Mouse (Mus musculus): ENCODE measurements around the gene Cald1. TPM values are rescaled to one million over a fixed set of nuclear protein-coding genes. Genes with fewer than 3 reads are reported as not detected.

The Cald1 gene
- polyA plus RNA-seq, 1 experiment from 2014 or later, result 76.2 TPM

DNA sequence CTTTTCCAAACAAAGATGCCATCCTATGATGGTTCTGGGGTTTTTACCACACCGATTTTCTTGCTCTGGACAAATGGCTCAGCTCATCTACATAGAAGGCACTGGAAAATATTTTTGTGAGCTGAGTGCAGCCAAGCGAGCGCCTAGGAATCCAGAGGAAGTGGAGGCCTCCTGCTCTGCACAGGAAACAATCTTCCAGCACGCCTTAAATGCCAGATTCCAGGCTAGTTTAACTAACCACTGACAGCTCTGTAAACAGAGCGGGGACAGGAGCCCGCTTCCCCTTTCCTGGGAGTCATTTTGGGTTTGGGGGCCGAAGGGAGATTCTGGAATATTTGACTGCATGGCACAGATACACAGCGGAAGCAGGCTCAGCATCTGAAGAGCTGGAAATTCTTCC is 86.6 kb downstream of the Cald1 start:
- H3K4me1 ChIP-seq, result no peaks in the 10 kb centered on the region; the same call in 1 of the 2 replicates
- H3K4me3 ChIP-seq, result no peak overlapping the region
- H3K9ac ChIP-seq, result no peak overlapping the region
- H3K36me3 ChIP-seq, result no peaks in the 10 kb centered on the region
- H3K27ac ChIP-seq, result peak overlapping the region; percentile 40; the same call in 1 of the 2 replicates
- ATAC-seq, result no peak
- 23% methylated on average over 8 of the region's 8 CpGs for WGBS (ENCODE audit: insufficient replicate concordance)
- no peak overlapping the region for H3K4me2 ChIP-seq
- H3K9me3 ChIP-seq (replicated peaks), result no peaks in the 10 kb centered on the region
- H3K27me3 ChIP-seq (replicated peaks), result 0 out of 2 replicates have a peak, but pooled peaks cover 11% of the 10 kb centered on the region

DNA sequence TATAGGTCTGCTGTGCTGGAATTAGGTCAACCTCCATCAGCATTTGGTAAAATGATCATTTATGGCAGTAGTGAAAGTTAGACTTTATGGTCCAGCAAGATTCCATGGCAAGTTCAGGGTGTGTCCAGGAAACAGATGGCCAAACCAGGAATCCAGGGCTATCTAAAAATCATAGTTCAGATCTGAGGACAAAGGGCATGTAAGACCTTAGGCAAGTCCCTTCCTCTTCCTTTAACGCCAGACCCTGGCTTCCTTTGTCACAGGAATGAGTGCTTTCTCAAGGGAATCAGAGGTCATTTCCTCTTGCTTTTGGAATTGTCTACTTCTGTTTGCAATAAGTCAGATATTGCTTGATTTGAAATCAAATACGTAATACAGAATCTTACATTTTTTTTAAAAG is 90.7 kb downstream of the Cald1 start:
- Histone ChIP-seq H3K27ac (no peak overlapping the region), H3K36me3 (no peaks in the 10 kb centered on the region), H3K27me3 (replicated peaks) (0 out of 2 replicates have a peak, but pooled peaks cover 11% of the 10 kb centered on the region), H3K4me1 (no peaks in the 10 kb centered on the region; the same call in 1 of the 2 replicates), H3K9me3 (replicated peaks) (no peaks in the 10 kb centered on the region), H3K9ac (no peak overlapping the region), H3K4me2 (no peak overlapping the region), H3K4me3 (no peak overlapping the region)
- ATAC-seq, result no peak
- WGBS (ENCODE audit: insufficient replicate concordance), result 42% methylated on average over 2 of the region's 2 CpGs

DNA sequence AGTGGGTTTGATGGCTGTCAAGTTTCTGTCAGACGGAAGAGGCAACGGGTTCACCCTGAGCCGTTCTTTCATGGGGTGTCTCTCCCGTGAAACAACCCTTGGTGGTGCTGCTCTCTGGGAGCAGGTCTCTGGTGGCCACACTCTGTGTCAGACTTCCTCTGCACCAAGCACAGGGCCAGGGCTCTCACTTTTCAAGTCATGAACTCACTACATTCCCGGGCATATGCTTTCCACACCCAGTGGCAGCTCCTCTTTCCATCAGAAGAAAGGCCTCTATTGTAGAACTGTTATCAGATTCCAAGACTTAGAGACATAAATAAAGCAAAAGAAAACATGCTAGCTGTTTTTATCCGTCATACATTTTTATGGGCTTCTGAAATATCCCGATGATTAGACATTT is 93.1 kb downstream of the Cald1 start:
- 0 out of 2 replicates have a peak, but pooled peaks cover 8% of the 10 kb centered on the region for H3K27me3 ChIP-seq (replicated peaks)
- no peak overlapping the region for H3K9ac ChIP-seq
- no peaks in the 10 kb centered on the region for H3K9me3 ChIP-seq (replicated peaks)
- no peak overlapping the region for H3K4me2 ChIP-seq
- no peak for ATAC-seq
- H3K36me3 ChIP-seq, result no peaks in the 10 kb centered on the region
- 78% methylated on average over 7 of the region's 7 CpGs for WGBS (ENCODE audit: insufficient replicate concordance)
- H3K4me1 ChIP-seq, result no peaks in the 10 kb centered on the region; the same call in 1 of the 2 replicates
- H3K27ac ChIP-seq, result no peak overlapping the region
- H3K4me3 ChIP-seq, result no peak overlapping the region

DNA sequence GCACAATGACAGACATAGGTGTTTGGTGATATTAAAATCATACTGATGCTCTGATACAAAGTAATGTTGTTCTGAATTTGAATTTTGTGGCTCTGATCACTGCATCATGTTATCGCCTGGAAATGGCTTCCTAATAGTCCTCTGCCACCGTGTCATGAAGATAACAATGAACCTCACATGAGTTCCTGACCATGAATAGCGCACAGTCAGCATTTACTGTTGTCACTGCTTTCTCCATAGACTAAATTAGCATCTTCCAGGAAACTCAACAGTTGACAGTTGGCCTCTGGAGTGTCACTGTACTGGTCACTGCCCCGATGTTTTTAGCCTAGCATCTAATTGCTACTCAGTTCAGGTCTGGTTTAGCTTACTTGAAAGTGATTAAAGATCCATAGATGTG is 95.8 kb downstream of the Cald1 start:
- no peak overlapping the region for H3K4me2 ChIP-seq
- no peak overlapping the region for H3K27ac ChIP-seq
- no peaks in the 10 kb centered on the region for H3K36me3 ChIP-seq
- no peaks in the 10 kb centered on the region; the same call in 1 of the 2 replicates for H3K4me1 ChIP-seq
- WGBS (ENCODE audit: insufficient replicate concordance), result 54% methylated on average over 4 of the region's 4 CpGs
- H3K4me3 ChIP-seq, result no peak overlapping the region
- H3K9me3 ChIP-seq (replicated peaks), result no peaks in the 10 kb centered on the region
- no peak overlapping the region for H3K9ac ChIP-seq
- no peak for ATAC-seq
- H3K27me3 ChIP-seq (replicated peaks), result no peaks in the 10 kb centered on the region; the same call in 1 of the 2 replicates

DNA sequence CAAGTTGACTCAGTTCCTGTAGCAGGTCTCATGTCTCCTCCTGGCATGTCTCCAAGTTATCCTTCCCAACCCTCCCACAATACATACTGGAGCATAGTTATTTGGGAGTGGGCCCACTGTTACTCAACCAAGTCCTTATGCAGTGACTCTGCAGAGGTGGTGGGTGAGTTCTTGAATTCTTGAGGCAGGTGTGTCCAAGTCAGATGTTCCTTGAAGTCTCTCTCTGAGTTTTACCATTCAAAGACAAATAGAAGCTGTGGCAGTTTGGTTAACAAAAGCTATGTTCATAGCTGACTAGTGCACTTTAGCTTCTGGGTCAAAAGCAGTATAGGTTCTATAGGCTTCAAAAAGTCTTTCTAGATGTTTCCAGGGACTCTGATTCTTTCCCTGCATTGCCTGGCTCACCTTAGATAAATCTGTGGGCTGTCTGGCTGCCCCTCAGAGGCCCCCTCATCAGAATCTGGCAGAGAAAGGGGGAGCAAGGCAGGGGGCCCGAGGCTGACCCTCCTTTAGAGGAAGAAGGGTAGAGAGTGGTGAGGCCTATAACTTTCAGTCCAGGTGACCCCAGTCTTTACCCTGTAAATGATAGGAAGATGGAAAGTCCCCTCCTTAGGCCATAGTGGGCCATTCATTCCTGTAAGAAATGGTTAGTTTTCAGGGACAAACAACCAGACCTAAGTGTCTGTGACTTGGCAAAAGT is 105.3 kb downstream of the Cald1 start:
- Histone ChIP-seq H3K4me3 (no peak overlapping the region), H3K4me1 (peaks cover 11% of the 10 kb centered on the region; the same call in 1 of the 2 replicates), H3K9me3 (replicated peaks) (peaks cover 17% of the 10 kb centered on the region), H3K4me2 (no peak overlapping the region), H3K27ac (no peak overlapping the region), H3K36me3 (no peaks in the 10 kb centered on the region), H3K9ac (no peak overlapping the region), H3K27me3 (replicated peaks) (no peaks in the 10 kb centered on the region)
- no peak for ATAC-seq
- 44% methylated on average over 1 of the region's 1 CpGs for WGBS (ENCODE audit: insufficient replicate concordance)

DNA sequence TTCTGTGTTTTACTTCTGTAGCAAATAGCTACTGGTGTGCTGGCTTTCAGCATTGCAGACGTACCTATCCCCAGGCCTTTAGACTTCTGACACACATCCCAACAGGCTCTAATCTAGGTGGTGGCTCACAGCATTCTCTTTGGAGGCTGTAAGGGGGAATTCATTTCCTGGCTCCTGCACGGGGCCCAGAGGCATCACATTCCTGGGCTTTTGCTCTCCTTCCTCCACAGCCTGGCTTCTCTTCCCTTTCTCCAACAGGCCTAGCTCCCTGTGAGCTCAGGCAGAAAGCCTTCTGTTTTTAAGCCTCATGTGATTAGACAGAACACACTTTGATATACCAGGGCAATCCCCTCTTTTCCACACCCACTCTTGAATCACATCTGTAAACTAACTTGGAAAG is 109.2 kb downstream of the Cald1 start:
- no peaks in the 10 kb centered on the region for H3K36me3 ChIP-seq
- ATAC-seq, result no peak
- H3K4me1 ChIP-seq, result peaks cover 19% of the 10 kb centered on the region
- H3K4me2 ChIP-seq, result no peak overlapping the region
- H3K4me3 ChIP-seq, result no peak overlapping the region
- H3K9me3 ChIP-seq (replicated peaks), result peaks cover 17% of the 10 kb centered on the region
- peaks cover 2% of the 10 kb centered on the region; the same call in 1 of the 2 replicates for H3K27me3 ChIP-seq (replicated peaks)
- WGBS (ENCODE audit: insufficient replicate concordance), result 37% methylated on average over 2 of the region's 2 CpGs
- no peak overlapping the region for H3K9ac ChIP-seq
- H3K27ac ChIP-seq, result no peak overlapping the region

DNA sequence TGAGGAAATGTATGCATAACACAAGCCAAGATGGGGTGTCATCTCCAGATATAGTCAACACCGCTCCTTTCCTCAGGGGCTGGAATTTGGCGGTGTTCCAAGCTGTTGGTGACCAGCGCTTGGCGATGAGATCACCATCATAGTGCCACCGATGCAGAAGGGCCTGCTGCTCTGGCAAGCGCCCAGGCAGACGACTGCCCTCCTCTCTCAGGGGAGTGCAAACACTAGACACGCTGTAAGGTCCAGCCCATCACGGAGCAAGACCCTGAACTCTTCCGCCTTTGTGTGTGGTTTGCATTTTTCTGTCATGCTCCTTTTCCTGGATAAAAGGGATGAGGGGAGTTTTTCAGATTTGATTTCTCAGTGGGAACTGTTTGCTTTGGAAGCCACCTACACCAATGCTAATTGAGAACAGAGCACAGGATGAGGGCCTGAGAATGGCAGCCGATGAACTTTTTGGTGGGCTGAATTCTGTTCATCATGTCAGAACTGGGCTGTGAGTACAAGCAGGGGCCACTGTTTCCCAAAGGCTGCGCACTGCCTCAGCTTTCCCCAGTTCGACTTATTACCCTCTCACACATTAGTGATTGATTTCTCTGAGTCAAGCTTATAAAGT is 110.5 kb downstream of the Cald1 start:
- Histone ChIP-seq H3K4me3 (peak overlapping the region; percentile 45; the same call in 1 of the 2 replicates), H3K4me1 (peaks cover 19% of the 10 kb centered on the region), H3K4me2 (peak overlapping the region; percentile 55), H3K27me3 (replicated peaks) (peaks cover 2% of the 10 kb centered on the region; the same call in 1 of the 2 replicates), H3K36me3 (no peaks in the 10 kb centered on the region), H3K9ac (no peak overlapping the region), H3K27ac (no peak overlapping the region), H3K9me3 (replicated peaks) (peaks cover 12% of the 10 kb centered on the region)
- WGBS (ENCODE audit: insufficient replicate concordance), result 35% methylated on average over 13 of the region's 13 CpGs
- peak; percentile 31 for ATAC-seq

DNA sequence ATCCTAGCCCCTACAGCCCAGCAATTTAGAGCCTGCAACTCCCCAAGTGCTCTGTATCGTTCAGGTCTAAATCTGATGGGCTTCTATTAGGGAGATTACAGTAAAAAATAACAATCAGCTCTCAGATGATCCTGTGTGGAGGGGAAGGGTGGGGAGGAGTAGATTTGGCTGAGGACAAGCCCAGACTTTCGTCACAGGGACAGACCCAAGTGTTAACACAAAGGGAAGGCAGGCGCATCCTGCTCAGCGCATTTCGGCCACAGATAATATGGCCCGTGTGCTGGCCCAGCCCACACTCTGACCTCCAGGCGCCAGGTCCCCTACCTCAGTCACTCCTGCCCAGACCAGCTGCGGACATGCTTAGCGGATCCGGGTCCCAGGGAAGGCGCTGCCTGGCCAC is 111.0 kb downstream of the Cald1 start:
- WGBS (ENCODE audit: insufficient replicate concordance), result under 1% methylated on average over 11 of the region's 11 CpGs
- peaks cover 2% of the 10 kb centered on the region; the same call in 1 of the 2 replicates for H3K27me3 ChIP-seq (replicated peaks)
- H3K9ac ChIP-seq, result peak overlapping the region; percentile 59
- H3K36me3 ChIP-seq, result no peaks in the 10 kb centered on the region
- H3K4me3 ChIP-seq, result peak overlapping the region; percentile 45
- H3K4me2 ChIP-seq, result peak overlapping the region; percentile 55
- H3K9me3 ChIP-seq (replicated peaks), result peaks cover 7% of the 10 kb centered on the region
- peaks cover 19% of the 10 kb centered on the region for H3K4me1 ChIP-seq
- ATAC-seq, result peak; percentile 64
- peak overlapping the region; percentile 70 for H3K27ac ChIP-seq

DNA sequence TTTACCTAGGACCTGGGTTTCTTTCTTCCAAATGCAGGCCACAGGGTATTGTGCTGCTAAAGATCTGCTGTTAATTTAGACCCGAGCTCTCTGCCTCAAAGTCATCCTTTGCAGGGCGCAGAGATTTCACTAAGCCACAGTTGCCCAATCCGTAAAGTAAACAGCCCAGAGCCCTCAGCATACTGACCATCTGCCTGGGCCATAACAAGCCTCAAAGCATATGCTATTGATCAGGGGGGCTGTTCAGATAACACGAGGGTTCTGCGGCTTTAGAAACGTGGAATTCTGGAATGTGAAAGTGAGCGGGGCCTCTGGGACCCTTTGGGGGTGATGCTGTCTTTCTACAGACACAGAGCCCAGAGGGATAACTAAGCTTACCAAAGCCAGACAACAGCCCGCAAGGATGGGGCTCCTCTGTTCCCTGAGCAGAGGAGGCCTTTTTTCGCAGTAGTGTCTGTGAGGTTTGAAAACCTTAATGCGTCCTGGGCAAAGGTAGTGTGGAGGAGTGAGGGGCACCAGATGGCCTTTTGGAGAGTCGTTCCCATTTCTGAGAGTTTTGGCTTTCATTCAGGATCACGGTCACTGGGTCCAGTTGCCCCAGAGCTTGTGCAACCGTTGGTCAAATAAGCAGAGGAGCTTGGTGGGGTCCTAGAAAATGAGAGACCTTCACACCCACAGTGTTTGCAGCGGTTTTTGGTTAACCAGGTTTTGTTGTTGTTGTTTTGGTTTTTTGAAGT is 111.8 kb downstream of the Cald1 start:
- peak; percentile 54 for ATAC-seq
- Histone ChIP-seq H3K27me3 (replicated peaks) (peaks cover 2% of the 10 kb centered on the region; the same call in 1 of the 2 replicates), H3K9me3 (replicated peaks) (no peaks in the 10 kb centered on the region), H3K4me2 (peak overlapping the region; percentile 55), H3K4me1 (peaks cover 19% of the 10 kb centered on the region), H3K27ac (peak overlapping the region; percentile 70), H3K36me3 (no peaks in the 10 kb centered on the region), H3K9ac (peak overlapping the region; percentile 59), H3K4me3 (peak overlapping the region; percentile 45)
- 37% methylated on average over 14 of the region's 14 CpGs for WGBS (ENCODE audit: insufficient replicate concordance)

DNA sequence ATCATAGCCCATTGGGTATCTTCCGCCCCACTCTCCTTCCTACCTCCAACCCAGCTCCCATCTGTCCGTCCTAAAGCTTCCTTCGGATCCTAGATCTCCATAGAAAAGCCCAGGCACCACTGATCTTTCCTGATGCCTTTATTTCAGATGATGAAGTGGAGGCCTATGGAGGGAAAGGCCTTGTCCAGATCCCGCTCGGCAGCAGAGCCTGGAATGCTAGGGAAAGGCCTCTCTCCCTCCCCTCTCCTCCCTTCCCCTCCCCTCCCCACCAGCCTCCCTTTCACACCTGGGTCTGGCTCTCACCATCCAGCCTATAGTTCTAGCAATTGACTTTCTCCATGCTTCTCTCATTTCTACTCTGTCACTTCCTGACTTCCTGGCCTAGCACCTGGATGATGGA is 112.5 kb downstream of the Cald1 start:
- Histone ChIP-seq H3K4me2 (peak overlapping the region; percentile 55), H3K36me3 (no peaks in the 10 kb centered on the region), H3K4me3 (peak overlapping the region; percentile 45; the same call in 1 of the 2 replicates), H3K27ac (no peak overlapping the region), H3K9ac (no peak overlapping the region), H3K4me1 (peaks cover 19% of the 10 kb centered on the region), H3K27me3 (replicated peaks) (peaks cover 2% of the 10 kb centered on the region; the same call in 1 of the 2 replicates), H3K9me3 (replicated peaks) (no peaks in the 10 kb centered on the region)
- 69% methylated on average over 5 of the region's 5 CpGs for WGBS (ENCODE audit: insufficient replicate concordance)
- no peak for ATAC-seq

DNA sequence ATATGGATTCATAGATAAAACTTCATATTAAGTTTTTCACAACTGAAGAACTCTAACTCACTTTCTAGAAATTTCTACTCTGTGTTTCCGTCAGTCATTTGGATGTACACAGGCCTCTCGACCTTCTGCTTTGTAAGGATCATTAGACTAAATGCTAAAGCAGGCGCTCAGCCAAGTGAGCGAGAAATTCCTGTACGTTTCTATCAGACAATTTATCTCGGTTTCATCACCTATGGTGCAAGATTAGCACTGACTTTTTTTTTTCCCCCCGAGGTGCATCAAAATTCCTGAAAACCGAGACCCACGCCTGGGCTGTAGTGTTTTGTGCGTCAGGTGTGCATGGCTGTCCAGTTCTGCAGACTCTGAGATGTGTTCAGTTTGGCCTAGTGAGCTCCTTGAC is 113.3 kb downstream of the Cald1 start:
- no peak overlapping the region for H3K9ac ChIP-seq
- H3K36me3 ChIP-seq, result no peaks in the 10 kb centered on the region
- peak overlapping the region; percentile 55; the same call in 1 of the 2 replicates for H3K4me2 ChIP-seq
- WGBS (ENCODE audit: insufficient replicate concordance), result 60% methylated on average over 10 of the region's 10 CpGs
- H3K4me3 ChIP-seq, result no peak overlapping the region
- H3K27ac ChIP-seq, result no peak overlapping the region
- peaks cover 25% of the 10 kb centered on the region for H3K4me1 ChIP-seq
- H3K9me3 ChIP-seq (replicated peaks), result no peaks in the 10 kb centered on the region
- H3K27me3 ChIP-seq (replicated peaks), result peaks cover 2% of the 10 kb centered on the region; the same call in 1 of the 2 replicates
- ATAC-seq, result no peak

All from liver, embryonic 12.5 days (tissue).